Mouse (Mus musculus): ENCODE measurements around the gene Camkv.

Gene Camkv

GRCm38 (mm10) chr9:107923956-107924355, 11.5 kb upstream of the Camkv start:
- no peak for DNase-seq

DNA sequence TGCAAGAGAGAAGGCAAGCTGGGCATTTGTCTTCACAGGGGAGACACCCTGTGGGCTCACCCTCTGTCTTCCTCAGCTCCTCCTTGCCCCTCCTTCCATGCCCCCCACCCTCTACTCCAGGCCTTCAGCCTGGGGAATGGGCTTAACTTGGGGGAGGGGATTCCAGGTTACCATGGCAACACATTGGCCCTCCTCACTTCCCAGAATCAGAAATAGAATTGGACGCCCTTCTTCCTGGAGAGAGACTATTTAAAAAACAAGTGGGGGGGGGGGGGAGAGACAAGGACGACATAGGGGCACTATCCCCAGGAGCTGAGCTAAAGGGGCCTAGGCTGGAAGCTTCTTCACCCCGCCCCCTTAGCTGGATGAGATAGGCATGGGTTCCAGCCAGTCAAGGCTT, 10.2 kb upstream of the Camkv start:
- DNase-seq, result no peak

DNA sequence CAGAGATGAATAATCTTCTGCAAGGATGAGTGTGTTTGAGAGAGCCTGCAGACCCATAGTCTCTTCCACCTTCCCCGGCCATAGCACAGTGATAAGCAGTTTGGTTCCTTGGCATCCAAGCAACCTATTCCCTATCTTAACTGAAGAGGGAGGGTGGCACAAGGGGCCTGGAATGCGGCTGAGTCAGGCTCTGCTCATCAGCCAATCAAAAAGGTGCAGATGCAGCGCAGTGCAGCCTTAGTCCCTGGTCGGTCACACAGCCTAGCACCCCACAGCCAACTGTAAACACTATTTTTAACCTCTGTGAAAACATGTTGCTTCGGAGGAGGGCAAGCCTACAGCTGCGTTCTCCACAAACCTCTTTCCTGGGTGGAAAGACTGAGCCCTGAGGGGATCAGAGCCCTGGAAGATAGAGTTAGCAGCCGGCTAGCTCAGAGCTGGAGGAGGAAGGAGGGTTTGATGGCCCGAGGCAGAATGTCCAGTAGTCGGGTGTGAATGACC, 8.5 kb upstream of the Camkv start:
- DNase-seq, result no peak

GRCm38 (mm10) chr9:107927749-107928148, 7.7 kb upstream of the Camkv start:
- no peak for DNase-seq

- DNase-seq, result no peak
Observed at GRCm38 (mm10) chr9:107928169-107928568, 7.3 kb upstream of the Camkv start, which contains the start of gene Actl11. Gene Actl11 (plus strand): TSS chr9:107928469.

GRCm38 (mm10) chr9:107932221-107932620, 3.3 kb upstream of the Camkv start:
- no peak for DNase-seq

DNA sequence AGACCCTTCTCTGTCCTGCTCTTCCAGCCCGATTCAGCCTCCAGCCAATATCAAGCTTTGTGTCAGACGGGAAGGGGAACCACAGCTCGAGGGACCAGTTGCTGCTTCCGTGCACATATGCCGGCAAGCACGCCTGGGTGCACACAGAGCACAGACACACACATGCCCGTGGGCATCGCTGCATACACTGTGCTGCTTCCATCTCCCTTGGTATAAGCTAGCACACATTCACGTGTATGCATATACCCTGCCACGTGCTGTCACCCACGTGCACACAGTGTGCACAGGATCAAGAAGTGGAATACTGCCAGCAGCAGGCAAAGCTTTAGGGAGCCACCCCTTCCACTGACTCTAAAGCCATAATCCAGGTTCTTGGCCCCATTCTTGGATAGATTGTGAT, 1.3 kb upstream of the Camkv start:
- DNase-seq, result no peak

GRCm38 (mm10) chr9:107935790-107936214, 328 bp downstream of the Camkv start:
- no peak for DNase-seq

DNA sequence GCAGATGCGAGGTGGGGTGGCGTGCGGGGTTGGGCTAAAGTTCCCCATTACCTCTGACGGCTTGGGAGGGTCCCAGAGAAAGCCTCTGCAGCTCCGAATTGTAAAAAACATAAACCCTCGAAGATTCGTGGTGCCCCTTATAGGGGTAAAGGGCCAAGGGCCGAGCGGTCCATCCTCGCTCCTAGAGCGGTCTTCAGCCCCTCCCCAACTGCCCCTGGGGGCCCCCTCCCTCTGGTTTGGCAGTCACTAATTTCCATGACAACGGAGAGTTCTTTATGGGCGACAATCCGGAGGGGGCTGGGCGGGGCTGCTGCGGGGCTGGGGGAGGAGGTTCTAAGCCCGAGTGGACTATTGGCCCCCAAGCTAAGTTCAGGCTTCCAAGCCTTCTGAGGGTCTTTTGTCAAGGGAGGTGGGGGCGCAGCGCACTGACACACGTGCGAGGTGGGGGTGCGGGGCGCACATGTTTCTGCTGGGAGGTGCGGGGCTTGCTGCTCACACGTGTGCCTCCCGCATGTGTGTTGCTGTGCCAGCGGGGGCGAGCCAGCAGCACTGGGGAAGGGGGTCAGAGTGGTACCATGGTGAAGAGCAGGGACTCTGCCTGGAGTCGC, 845 bp downstream of the Camkv start:
- no peak for DNase-seq

DNA sequence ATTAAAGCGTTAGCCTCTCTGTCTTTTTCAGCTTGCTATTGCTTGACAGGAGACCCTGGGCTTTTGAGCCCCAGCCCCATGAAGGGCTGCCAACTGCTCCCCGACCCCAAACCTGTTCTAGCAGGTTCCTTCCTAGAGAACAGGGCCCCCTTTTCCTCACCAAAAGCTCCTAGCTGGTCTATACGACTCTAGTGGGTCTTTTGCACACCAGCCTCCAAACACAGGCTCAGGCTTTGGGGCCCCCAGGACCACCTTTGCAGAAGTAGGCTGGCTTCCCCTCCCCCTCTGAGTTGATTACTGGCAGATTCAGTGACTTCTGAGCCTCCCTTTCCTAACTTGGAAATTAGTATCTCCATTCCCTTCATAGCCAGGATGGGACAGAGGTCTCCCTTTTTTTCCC, 1.4 kb downstream of the Camkv start:
- no peak for DNase-seq

- DNase-seq, result no peak
Observed at GRCm38 (mm10) chr9:107947241-107948194, 12.0 kb downstream of the Camkv start.

DNA sequence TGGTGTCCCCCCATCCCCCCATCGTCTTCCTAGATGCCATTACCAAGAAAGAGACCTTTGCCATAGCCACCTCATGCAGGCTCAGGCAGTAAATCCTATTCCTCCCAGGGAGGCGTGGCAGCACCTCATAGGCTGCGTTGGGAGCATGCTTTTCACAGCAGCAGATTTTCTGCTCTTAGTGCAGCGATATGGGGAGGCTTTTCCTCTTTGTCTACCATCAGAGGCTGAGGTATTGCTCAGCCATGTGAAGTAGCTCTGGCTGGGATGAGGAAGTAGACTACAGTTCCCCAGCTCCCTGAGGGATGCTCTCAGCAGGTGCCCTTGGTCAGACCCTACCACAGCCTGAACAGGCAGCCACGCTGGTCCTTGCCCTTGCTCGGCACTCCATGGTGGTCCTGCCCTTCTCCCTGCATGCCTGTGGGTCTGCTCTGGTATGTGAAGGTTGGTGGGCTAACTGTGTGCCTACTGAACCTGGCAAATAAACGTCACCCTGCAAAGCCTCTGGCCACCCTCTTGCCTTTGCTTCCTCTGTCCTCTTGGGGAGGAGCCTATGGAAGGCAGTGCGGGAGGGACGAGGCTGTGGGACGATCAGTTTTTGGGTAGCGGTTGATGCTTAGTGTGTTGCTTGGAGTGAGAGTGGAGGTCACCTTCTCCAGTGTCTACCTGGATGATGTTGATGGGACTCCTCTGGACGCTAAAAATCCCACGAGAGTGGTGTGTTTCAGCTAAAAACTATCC, 13.9 kb downstream of the Camkv start:
- DNase-seq, result no peak

DNA sequence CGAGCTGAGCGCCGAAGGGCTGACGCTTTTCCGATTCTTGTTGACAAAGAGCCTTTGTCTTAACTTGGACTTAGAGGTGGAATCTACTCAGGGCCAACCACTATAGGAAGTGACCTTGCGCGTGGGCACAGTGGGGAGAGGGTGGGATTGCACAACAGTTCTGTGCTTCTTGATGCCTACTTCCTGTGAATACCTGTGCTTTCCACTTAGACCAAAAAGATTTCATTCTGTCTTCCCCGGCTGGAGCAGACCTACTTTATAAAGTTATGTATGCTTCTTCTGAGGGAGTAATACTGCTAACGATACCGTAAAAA, 14.4 kb downstream of the Camkv start, which contains the start of gene Traip:
Gene Traip, plus strand, starts transcription at position 215 of the 314 bp plus-strand sequence.
- DNase-seq, result no peak

GRCm38 (mm10) chr9:107950460-107951355, 15.2 kb downstream of the Camkv start:
- peak; percentile 90 to 92 for DNase-seq

DNA sequence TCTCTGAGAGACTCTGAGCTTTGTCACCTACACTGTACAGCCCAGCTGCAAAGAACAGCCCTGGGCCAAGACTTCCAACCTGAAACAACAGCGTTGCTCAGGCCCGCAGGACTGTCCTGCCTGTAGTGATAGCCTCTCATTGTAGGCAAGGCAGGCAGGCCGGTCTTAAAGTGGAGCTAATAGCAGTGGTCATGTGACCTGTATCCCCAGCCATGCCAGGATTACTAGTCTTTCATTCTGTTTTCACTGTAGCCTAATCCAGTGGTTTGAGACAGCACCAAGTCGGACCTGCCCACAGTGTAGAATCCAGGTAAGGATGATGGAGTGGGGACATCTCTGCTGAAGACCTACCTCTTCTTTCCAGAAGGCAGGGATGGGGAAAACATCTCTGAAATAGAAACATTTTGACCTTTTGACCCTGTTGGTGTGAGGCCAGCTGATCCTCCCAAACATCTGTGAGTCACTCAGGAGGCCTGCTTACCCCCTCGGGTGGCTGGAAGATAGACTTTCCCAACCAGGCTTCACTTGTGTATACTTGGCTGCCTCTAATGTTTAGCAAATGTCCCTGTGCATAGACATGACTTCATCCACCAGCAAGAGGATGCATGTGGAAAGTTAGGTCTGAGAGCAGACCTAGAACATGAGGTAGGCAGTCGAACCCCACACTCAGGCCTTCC, 20.3 kb downstream of the Camkv start:
- no peak for DNase-seq

GRCm38 (mm10) chr9:107957141-107957540, 21.7 kb downstream of the Camkv start:
- DNase-seq, result no peak

DNA sequence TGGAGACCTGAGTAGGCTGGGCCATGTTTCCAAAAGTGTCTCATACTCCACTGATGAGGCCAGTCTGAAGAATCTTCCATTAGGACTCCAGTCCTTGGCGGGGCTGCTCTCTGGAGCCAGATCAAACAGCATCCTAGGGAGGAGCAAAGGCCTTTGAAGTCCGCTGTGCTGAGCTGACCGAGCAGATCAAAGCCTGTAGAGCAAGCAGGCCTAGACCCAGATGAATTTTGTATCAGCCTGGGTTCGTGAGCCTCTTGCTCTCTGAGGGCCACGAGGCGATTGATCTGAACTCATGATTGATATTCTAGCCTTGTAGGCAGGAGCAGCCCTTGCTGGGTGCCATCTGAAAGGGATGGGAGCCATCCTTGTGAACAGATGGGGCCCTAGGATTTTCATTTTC, 24.4 kb downstream of the Camkv start:
- DNase-seq, result no peak

GRCm38 (mm10) chr9:107960928-107961327, 25.5 kb downstream of the Camkv start:
- no peak for DNase-seq

DNA sequence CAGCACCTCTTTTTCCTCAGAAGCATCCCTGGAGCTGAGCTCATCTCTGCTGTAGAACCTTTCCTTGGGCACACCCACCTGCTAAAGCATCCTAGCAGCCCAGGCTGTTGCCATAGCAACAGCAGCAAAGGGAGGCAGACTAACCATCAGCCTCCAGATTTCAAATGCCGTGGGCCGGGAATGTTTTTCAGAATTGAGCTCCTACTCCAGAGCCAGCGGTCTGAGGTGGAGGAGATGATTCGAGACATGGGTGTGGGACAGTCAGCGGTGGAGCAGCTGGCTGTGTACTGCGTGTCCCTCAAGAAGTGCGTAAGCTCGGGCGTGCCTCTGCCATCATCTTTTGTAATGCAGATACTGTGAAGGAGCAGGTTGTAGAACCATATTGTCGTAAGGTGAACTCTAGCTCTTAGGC, 25.9 kb downstream of the Camkv start:
- no peak for DNase-seq

GRCm38 (mm10) chr9:107961881-107962280, 26.4 kb downstream of the Camkv start:
- no peak for DNase-seq

- DNase-seq, result no peak
Observed at GRCm38 (mm10) chr9:107962916-107963315, 27.4 kb downstream of the Camkv start.

GRCm38 (mm10) chr9:107963700-107964099, 28.2 kb downstream of the Camkv start:
- peak; percentile 41 to 76 for DNase-seq
